Mouse (Mus musculus) olfactory bulb, adult 2 months (tissue): Measurements from ENCODE around the gene Pcid2.

ENCODE experiments used
- CTCF ChIP-seq: fragments of 200-500 bp; IDR thresholded peaks from 2 replicates; pipeline ENCODE4 v1.5.1; 2012; ENCODE audit warnings: low read depth, mild to moderate bottlenecking, low read length, moderate library complexity; ENCODE audit not compliant: insufficient read depth
- POLR2A ChIP-seq: fragments of 200-500 bp; IDR thresholded peaks from 2 replicates; pipeline ENCODE4 v1.6.1; 2012; ENCODE audit warnings: mild to moderate bottlenecking, low read depth, low read length, moderate library complexity; ENCODE audit not compliant: insufficient read depth

DNA sequence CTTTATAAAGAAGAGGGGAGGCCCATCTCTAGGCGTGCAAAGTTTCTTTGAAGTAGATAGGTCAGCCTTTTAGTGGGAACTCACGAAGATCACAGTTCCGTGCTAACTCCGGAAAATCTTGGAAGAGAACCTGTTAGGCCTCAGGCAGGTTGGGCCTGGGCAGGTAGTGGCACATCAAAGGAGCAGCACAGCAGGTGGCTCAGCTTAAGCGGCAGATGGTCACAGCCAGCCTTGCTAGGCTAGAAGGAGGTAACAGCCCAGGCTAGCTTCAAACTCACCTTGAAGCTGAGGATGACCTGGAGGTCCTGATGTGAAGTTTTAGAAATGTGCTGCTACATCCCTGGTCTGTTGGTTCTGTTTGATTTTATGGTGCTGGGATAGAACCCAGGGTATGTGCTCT lies 44.6 kb upstream of the Pcid2 start:
- TF ChIP-seq CTCF (no peak), POLR2A (no peak)
